Mouse (Mus musculus): ENCODE data around the gene Cdk12.

Cdk12 gene

DNA sequence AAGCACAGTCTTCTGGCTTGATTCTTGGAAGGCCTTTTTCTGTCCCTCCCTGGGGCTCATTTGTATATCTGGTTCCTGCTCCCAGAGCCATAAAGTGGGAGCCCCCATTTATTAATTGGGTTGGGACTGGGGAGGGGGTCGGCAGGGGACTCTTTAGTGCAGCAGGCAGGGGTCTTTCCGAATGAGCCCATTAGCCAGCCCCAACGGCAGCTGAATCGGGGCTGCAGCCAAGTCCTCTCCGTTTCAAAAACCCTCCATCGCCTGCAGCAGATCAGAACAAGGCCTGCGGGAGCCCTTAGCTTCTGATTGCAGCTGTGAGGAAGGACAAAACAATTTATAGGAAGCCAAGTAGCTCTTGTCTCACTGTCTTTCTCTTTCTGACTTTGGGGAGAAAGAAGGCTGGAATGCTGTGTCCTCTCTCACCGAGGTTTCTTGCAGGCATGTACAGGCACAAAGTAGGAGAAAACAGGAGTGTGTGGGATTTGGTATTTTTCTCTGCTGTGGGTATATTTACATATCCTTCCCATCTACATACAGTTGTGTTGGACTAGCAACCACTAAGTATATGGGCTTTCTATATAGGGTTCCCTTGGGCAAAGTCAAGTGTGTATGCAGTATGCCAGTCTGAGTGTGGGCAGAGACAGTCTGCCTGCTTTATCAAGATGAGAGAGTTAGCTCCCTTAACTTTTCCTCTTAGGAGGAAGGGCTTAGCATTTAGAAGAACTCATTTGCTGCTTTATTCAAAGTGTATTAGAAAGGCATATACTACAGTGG is 58.0 kb downstream of the Cdk12 start:
- no peak for DNase-seq (ENCODE audit: low read depth)

- DNase-seq (ENCODE audit: low read depth), result peak; percentile 46
Measured at GRCm38 (mm10) chr11:98265039-98265438, 62.2 kb downstream of the Cdk12 start.

DNA sequence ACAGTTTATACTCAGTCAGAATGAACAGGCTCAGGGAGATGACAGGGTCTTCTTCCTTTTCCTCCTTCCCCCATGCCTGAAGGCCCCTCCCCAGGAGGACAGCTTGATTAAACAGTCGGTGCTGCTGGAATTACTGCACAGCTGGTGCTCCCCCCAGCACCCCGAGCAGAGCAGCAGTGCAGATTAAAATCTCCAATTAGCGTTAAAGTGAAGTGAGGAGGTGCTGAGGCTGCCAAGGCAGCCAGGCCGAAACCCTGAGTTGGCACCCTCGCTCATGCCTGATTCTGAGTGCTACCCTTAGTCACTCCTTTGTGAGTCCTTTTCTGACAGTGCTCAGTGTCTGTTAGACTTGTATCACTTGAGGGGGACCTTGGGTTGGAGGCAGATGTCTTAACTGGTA is 63.0 kb downstream of the Cdk12 start:
- DNase-seq (ENCODE audit: low read depth), result no peak

- no peak for DNase-seq (ENCODE audit: low read depth)
Measured at GRCm38 (mm10) chr11:98266699-98267402, 64.0 kb downstream of the Cdk12 start.

GRCm38 (mm10) chr11:98270066-98270465 is 67.2 kb downstream of the Cdk12 start:
- no peak for DNase-seq (ENCODE audit: low read depth)

DNA sequence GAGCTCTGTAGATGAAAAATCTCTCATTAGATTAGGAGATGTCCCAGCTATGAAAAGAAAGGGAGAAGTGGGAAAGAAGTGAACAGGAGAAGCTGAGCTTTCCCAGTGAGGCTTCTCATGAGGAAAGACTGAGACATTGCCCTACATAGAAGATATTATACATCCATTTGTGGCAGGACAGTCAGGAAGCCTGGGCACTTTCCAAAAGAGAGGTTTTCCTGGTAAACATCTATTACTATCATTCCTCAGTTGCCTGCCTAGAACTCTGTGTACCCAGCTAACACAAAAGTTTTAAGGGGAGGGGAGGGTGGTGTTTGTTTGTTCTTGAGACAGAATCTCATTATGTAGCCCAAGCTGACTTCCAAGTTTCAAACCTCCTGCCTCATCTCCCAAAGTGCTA is 67.6 kb downstream of the Cdk12 start:
- no peak for DNase-seq (ENCODE audit: low read depth)

- DNase-seq (ENCODE audit: low read depth), result no peak
Measured at GRCm38 (mm10) chr11:98283740-98284139, 80.9 kb downstream of the Cdk12 start.

DNA sequence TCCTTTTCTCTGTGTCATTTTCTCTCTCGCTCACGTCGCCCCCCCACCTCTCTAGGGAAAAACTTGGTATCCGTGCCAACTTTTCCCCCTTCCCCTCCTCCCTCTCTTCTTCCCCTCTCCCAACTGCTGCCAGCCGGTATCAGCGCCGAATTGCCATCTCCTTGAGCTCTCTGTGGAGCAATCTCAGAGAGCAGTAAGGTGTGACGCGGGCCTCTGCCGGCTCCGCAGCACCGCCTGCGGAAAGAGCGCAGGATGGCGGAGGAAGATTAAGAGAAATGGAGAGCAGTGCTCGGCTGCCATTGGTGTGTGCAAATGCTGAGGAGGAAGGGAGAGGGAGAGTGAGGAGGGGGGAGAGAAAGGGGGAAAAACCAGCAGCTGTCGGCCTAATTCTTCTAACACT is 81.4 kb downstream of the Cdk12 start:
- no peak for DNase-seq (ENCODE audit: low read depth)

DNA sequence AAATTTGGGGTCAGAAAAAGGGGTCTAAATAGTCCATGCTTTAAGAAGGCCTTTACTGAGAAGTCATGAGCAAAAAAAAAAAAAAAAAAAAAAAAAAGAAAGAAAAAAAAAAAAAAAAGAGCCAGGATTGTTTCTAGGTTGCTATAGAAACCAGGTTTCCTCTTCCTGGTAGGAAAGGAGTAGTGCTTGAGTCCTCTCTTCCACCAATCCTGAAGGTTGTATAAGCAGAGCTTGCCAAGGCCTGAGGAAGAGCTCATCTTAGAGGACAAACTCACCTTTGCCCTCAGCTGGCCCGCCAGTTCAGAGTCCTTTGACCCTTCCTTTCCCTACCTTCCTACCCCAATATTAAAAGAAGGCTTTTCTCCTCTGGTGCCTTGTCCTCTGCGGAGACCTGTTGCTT is 82.5 kb downstream of the Cdk12 start:
- DNase-seq (ENCODE audit: low read depth), result no peak

GRCm38 (mm10) chr11:98287531-98287930 is 84.7 kb downstream of the Cdk12 start:
- no peak for DNase-seq (ENCODE audit: low read depth)

GRCm38 (mm10) chr11:98287961-98288360 is 85.1 kb downstream of the Cdk12 start:
- no peak for DNase-seq (ENCODE audit: low read depth)

- DNase-seq (ENCODE audit: low read depth), result no peak
Measured at GRCm38 (mm10) chr11:98289873-98290272, 87.0 kb downstream of the Cdk12 start.

- no peak for DNase-seq (ENCODE audit: low read depth)
Measured at GRCm38 (mm10) chr11:98290906-98291305, 88.0 kb downstream of the Cdk12 start.

DNA sequence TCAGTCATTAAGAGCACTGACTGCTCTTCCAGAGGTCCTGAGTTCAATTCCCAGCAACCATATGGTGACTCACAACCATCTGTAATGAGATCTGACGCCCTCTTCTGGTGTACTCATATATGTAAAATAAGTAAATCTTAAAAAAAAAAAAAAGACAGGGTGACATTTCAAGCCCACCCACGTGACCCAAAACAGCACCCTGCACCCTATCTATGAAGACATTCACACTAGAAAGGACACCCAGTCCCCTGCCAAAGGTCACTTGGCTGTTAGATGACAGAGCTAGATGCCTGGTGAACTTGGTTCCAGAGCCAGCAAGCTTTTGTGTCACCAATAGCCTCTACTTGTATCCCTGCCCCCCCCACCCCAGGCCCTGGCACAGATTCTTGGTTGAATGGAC is 90.2 kb downstream of the Cdk12 start:
- no peak for DNase-seq (ENCODE audit: low read depth)

- DNase-seq (ENCODE audit: low read depth), result peak; percentile 9
Measured at GRCm38 (mm10) chr11:98294188-98295012, 91.5 kb downstream of the Cdk12 start.

DNA sequence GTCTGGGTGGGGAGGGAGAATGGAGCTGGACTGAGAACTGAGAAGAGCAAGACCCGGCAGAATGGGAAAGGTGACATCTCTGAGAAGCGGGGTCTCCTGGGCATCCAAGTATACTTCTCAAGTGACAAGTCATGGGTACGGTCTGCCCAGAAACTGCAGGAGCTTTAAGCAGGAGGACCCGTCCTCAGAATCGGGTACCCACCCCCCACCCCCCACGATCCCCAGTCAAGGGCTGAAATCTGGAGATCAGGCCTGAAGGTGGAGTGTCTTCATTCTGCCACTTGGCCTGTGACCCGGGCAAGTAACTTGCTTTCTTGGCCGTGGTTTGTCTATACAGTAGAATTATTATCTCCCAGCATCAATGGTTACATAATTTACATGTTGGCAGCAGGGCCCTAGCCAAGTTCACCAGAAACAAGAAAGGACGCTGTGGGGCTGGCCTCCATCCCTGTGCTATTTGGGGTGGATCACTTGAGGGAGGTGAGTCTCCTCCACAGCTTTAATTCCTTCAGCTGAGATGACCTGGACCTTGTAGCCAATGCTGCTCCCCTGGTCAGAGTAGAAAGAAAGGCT is 92.2 kb downstream of the Cdk12 start:
- no peak for DNase-seq (ENCODE audit: low read depth)

DNA sequence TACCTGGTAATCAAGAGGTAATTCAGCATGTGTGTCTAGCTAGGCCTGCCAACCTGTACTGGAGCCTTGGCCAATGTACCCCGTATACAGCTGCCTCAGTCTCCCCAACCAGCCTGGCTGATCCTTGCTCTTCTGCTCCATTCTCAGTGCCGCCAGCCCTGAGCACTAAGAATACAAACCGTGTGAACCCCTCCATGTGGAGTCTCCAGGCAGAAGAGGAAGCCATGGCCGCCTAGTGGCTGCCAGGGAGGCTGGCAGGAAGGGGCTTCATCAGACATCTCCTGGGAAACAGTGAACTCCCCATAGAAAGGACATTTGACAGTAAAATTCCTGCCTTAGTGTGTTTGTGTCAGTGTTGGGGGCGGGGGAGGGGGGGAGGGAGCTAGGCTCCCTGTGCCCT is 93.4 kb downstream of the Cdk12 start:
- DNase-seq (ENCODE audit: low read depth), result no peak

GRCm38 (mm10) chr11:98296916-98297315 is 94.1 kb downstream of the Cdk12 start:
- DNase-seq (ENCODE audit: low read depth), result no peak

- no peak for DNase-seq (ENCODE audit: low read depth)
Measured at GRCm38 (mm10) chr11:98297778-98298177, 94.9 kb downstream of the Cdk12 start.

DNA sequence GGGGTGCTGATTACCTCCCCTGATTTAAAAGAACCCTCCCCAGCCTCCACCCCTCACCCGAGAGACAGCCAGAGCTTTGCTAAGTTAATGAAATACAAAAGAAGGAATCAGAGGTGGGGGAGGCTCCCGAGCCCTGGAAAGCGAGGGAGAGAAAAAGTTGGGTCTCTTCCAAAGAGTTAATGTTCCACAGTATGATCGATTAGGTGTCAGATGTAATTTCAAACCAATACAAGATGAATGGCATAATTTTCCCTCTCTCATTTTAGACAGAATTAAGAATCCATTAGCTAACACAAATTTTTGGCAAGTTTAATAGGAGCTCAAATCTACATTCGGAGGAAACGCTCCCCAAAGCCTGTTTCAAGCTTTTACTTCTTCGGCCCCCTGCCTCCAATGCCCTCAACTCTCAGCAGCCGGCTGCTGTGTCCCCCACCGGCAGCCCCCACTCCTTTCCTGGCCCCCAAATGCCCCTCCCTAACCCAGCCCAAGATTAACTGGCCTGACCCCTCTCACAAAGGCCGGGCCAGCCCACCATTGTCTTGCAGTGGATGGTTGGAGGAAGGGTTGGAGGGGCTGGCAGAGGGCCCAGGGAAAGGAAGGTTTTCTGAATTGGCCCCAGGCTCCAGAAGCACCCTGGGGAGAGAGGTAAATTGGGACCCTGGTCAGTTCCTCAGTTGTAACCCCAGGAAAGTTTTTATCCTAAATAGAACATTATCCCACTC is 95.8 kb downstream of the Cdk12 start:
- no peak for DNase-seq (ENCODE audit: low read depth)

- peak; percentile 8 for DNase-seq (ENCODE audit: low read depth)
Measured at GRCm38 (mm10) chr11:98313790-98314323, 111.0 kb downstream of the Cdk12 start.

Data from fibroblast of lung, adult 2 months (primary cell).